Mouse (Mus musculus): ENCODE results near the gene Ppp1r9b.
A peak's percentile ranks its signal among the peaks of the same experiment; 100 is the strongest.
"Not testable (repeated sequence)": the region's sequence is repeated elsewhere in the genome, so short reads cannot be mapped to it uniquely, and the experiment has no call there.

The Ppp1r9b gene

GRCm38 (mm10) chr11:94990749-94991577 lies at the start of gene Ppp1r9b:
TSS of gene Ppp1r9b (plus strand) at chr11:94991035.
- ATAC-seq (ENCODE audit: insufficient number of reproducible peaks, low FRiP score, low TSS enrichment): peak; percentile 62

- ATAC-seq (ENCODE audit: insufficient number of reproducible peaks, low FRiP score, low TSS enrichment): no peak
Measured at GRCm38 (mm10) chr11:94941121-94941520, 49.7 kb upstream of the Ppp1r9b start.

- ATAC-seq (ENCODE audit: insufficient number of reproducible peaks, low FRiP score, low TSS enrichment): no peak
Measured at GRCm38 (mm10) chr11:94941776-94942175, 49.1 kb upstream of the Ppp1r9b start.

- no peak for ATAC-seq (ENCODE audit: insufficient number of reproducible peaks, low FRiP score, low TSS enrichment)
Measured at GRCm38 (mm10) chr11:94942282-94943023, 48.4 kb upstream of the Ppp1r9b start.

GRCm38 (mm10) chr11:94943054-94943453 lies 47.8 kb upstream of the Ppp1r9b start:
- no peak for ATAC-seq (ENCODE audit: insufficient number of reproducible peaks, low FRiP score, low TSS enrichment)

GRCm38 (mm10) chr11:94944295-94944694 lies 46.5 kb upstream of the Ppp1r9b start:
- no peak for ATAC-seq (ENCODE audit: insufficient number of reproducible peaks, low FRiP score, low TSS enrichment)

- ATAC-seq (ENCODE audit: insufficient number of reproducible peaks, low FRiP score, low TSS enrichment): no peak
Measured at GRCm38 (mm10) chr11:94945236-94945635, 45.6 kb upstream of the Ppp1r9b start.

GRCm38 (mm10) chr11:94952169-94952568 lies 38.7 kb upstream of the Ppp1r9b start:
- ATAC-seq (ENCODE audit: insufficient number of reproducible peaks, low FRiP score, low TSS enrichment): no peak

GRCm38 (mm10) chr11:94955103-94955502 lies 35.7 kb upstream of the Ppp1r9b start:
- ATAC-seq (ENCODE audit: insufficient number of reproducible peaks, low FRiP score, low TSS enrichment): no peak

- ATAC-seq (ENCODE audit: insufficient number of reproducible peaks, low FRiP score, low TSS enrichment): no peak
Measured at GRCm38 (mm10) chr11:94957693-94958064, 33.2 kb upstream of the Ppp1r9b start.

- peak; percentile 40; the same call in 1 of the 2 replicates for ATAC-seq (ENCODE audit: insufficient number of reproducible peaks, low FRiP score, low TSS enrichment)
Measured at GRCm38 (mm10) chr11:94958065-94958858, 32.6 kb upstream of the Ppp1r9b start.

GRCm38 (mm10) chr11:94962534-94963101 lies 28.2 kb upstream of the Ppp1r9b start:
- no peak; the same call in 1 of the 2 replicates for ATAC-seq (ENCODE audit: insufficient number of reproducible peaks, low FRiP score, low TSS enrichment)

GRCm38 (mm10) chr11:94967419-94967818 lies 23.4 kb upstream of the Ppp1r9b start, which contains the start of gene Hils1:
TSS of gene Hils1 (plus strand) at chr11:94967593.
- ATAC-seq (ENCODE audit: insufficient number of reproducible peaks, low FRiP score, low TSS enrichment): no peak

GRCm38 (mm10) chr11:94968187-94968586 lies 22.6 kb upstream of the Ppp1r9b start:
- ATAC-seq (ENCODE audit: insufficient number of reproducible peaks, low FRiP score, low TSS enrichment): no peak

- ATAC-seq (ENCODE audit: insufficient number of reproducible peaks, low FRiP score, low TSS enrichment): not testable (repeated sequence)
Measured at GRCm38 (mm10) chr11:94969709-94970108, 21.1 kb upstream of the Ppp1r9b start.

GRCm38 (mm10) chr11:94970210-94970943 lies 20.5 kb upstream of the Ppp1r9b start:
- ATAC-seq (ENCODE audit: insufficient number of reproducible peaks, low FRiP score, low TSS enrichment): no peak

GRCm38 (mm10) chr11:94971895-94972615 lies 18.8 kb upstream of the Ppp1r9b start:
- peak; percentile 49; the same call in 1 of the 2 replicates for ATAC-seq (ENCODE audit: insufficient number of reproducible peaks, low FRiP score, low TSS enrichment)

GRCm38 (mm10) chr11:94972887-94973286 lies 17.9 kb upstream of the Ppp1r9b start:
- no peak for ATAC-seq (ENCODE audit: insufficient number of reproducible peaks, low FRiP score, low TSS enrichment)

- ATAC-seq (ENCODE audit: insufficient number of reproducible peaks, low FRiP score, low TSS enrichment): no peak
Measured at GRCm38 (mm10) chr11:94973313-94973712, 17.5 kb upstream of the Ppp1r9b start.
